Mouse (Mus musculus): ENCODE results near the gene Mapkap1. TPM values are rescaled to one million over a fixed set of nuclear protein-coding genes. Genes with fewer than 3 reads are reported as not detected.
A peak's percentile ranks its signal among the peaks of the same experiment; 100 is the strongest.
"Not testable (repeated sequence)": the region's sequence is repeated elsewhere in the genome, so short reads cannot be mapped to it uniquely, and the experiment has no call there.

Mapkap1 gene
- polyA plus RNA-seq, 1 experiment from 2014 or later, result 93.3 TPM

DNA sequence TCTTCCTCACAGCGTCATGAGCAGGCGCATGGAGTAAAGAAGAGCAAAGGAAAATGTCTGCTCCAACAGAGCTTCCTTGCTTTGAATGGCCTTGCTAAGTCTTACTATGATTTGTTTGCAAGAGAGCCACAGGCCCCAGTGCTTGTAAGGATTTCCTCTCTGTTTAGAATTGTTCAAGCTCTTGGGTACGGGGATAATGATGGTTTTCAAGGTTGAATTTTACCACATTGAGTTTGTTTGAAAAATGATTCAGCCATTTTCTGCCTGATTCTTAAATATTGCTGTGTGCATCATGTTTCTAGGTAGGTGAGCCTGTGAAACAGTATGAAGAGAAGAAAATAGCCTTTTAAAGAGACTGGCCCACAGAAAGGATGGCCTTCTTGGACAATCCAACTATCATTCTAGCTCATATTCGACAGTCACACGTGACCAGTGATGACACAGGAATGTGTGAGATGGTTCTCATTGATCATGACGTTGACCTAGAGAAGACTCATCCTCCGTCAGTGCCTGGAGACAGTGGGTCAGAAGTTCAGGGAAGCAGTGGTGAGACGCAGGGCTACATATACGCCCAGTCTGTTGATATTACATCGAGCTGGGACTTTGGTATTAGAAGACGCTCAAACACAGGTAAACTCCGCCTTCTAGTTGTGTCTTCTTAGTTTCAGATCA is 25.3 kb downstream of the Mapkap1 start:
- Histone ChIP-seq H3K4me2 (no peak overlapping the region), H3K4me3 (ENCODE audit: low read depth, low read length) (no peak overlapping the region), H3K27me3 (ENCODE audit: insufficient read depth, low read length) (no peaks in the 10 kb centered on the region), H3K36me3 (ENCODE audit: insufficient read depth) (peaks cover 6% of the 10 kb centered on the region; the same call in 1 of the 2 replicates), H3K9ac (no peak overlapping the region), H3K4me1 (ENCODE audit: insufficient read depth) (no peaks in the 10 kb centered on the region), H3K9me3 (ENCODE audit: low read depth, low read length) (no peaks in the 10 kb centered on the region), H3K27ac (ENCODE audit: low read depth) (no peak overlapping the region)
- DNase-seq (no peak), ATAC-seq (ENCODE audit: insufficient read depth) (no peak)
- 79% methylated on average over 12 of the region's 12 CpGs for WGBS
- TF ChIP-seq CTCF (IDR thresholded peaks at IDR 0.05; ENCODE audit: low read depth), result no peak

- not testable (repeated sequence) for H3K9ac ChIP-seq; H3K4me1 ChIP-seq (ENCODE audit: insufficient read depth); H3K27ac ChIP-seq (ENCODE audit: low read depth); ATAC-seq (ENCODE audit: insufficient read depth); H3K4me3 ChIP-seq (ENCODE audit: low read depth, low read length); DNase-seq; H3K27me3 ChIP-seq (ENCODE audit: insufficient read depth, low read length); H3K9me3 ChIP-seq (ENCODE audit: low read depth, low read length); H3K4me2 ChIP-seq
- WGBS, result 94% methylated on average over 1 of the region's 2 CpGs
- H3K36me3 ChIP-seq (ENCODE audit: insufficient read depth), result peaks cover 15% of the 10 kb centered on the region; the same call in 1 of the 2 replicates
These were observed 26.3 kb downstream of the Mapkap1 start for GRCm38 (mm10) chr2:34432887-34433286.

DNA sequence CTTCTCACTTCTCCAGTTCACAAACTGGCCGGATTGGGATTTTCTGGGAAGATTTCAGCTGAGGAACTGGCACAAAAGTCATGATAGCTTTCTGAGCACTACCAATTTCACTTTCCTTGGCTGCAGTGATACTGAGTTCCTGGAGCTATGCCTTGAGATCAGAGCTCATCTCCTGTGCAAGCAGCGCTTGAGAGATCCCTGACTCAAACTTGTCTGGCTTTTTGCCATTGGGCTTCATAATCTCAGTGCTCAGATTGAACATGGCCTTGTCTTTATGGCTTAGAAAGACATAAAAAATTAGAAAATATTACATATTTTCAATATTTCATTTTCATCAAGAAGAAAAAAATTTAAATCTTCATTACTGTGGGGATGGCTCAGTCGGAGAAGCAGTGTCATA is 29.8 kb downstream of the Mapkap1 start:
- no peak overlapping the region for H3K4me3 ChIP-seq (ENCODE audit: low read depth, low read length)
- no peak overlapping the region for H3K9ac ChIP-seq
- TF ChIP-seq CTCF (IDR thresholded peaks at IDR 0.05; ENCODE audit: low read depth), result no peak
- H3K27me3 ChIP-seq (ENCODE audit: insufficient read depth, low read length), result no peaks in the 10 kb centered on the region
- no peak overlapping the region for H3K27ac ChIP-seq (ENCODE audit: low read depth)
- H3K36me3 ChIP-seq (ENCODE audit: insufficient read depth), result peaks cover 18% of the 10 kb centered on the region; the same call in 1 of the 2 replicates
- H3K4me2 ChIP-seq, result no peak overlapping the region
- DNase-seq, result no peak
- H3K4me1 ChIP-seq (ENCODE audit: insufficient read depth), result no peaks in the 10 kb centered on the region
- no peaks in the 10 kb centered on the region for H3K9me3 ChIP-seq (ENCODE audit: low read depth, low read length)
- no peak for ATAC-seq (ENCODE audit: insufficient read depth)
- 74% methylated on average over 3 of the region's 3 CpGs for WGBS

GRCm38 (mm10) chr2:34448756-34449155 is 42.2 kb downstream of the Mapkap1 start:
- TF ChIP-seq CTCF (IDR thresholded peaks at IDR 0.05; ENCODE audit: low read depth), result no peak
- peaks cover 6% of the 10 kb centered on the region; the same call in 1 of the 2 replicates for H3K36me3 ChIP-seq (ENCODE audit: insufficient read depth)
- no peaks in the 10 kb centered on the region for H3K9me3 ChIP-seq (ENCODE audit: low read depth, low read length)
- H3K9ac ChIP-seq, result no peak overlapping the region
- no peak for ATAC-seq (ENCODE audit: insufficient read depth)
- H3K4me1 ChIP-seq (ENCODE audit: insufficient read depth), result peaks cover 5% of the 10 kb centered on the region; the same call in 1 of the 2 replicates
- DNase-seq, result no peak
- no peak overlapping the region for H3K27ac ChIP-seq (ENCODE audit: low read depth)
- no peaks in the 10 kb centered on the region for H3K27me3 ChIP-seq (ENCODE audit: insufficient read depth, low read length)
- no peak overlapping the region for H3K4me3 ChIP-seq (ENCODE audit: low read depth, low read length)
- 66% methylated on average over 4 of the region's 4 CpGs for WGBS
- H3K4me2 ChIP-seq, result no peak overlapping the region

- no peak for TF ChIP-seq CTCF (IDR thresholded peaks at IDR 0.05; ENCODE audit: low read depth)
- Histone ChIP-seq H3K9ac (no peak overlapping the region), H3K36me3 (ENCODE audit: insufficient read depth) (0 out of 2 replicates have a peak, but pooled peaks cover 3% of the 10 kb centered on the region), H3K27me3 (ENCODE audit: insufficient read depth, low read length) (no peaks in the 10 kb centered on the region), H3K9me3 (ENCODE audit: low read depth, low read length) (no peaks in the 10 kb centered on the region), H3K4me2 (no peak overlapping the region), H3K27ac (ENCODE audit: low read depth) (no peak overlapping the region), H3K4me3 (ENCODE audit: low read depth, low read length) (no peak overlapping the region), H3K4me1 (ENCODE audit: insufficient read depth) (no peaks in the 10 kb centered on the region; the same call in 1 of the 2 replicates)
- WGBS, result 79% methylated on average over 3 of the region's 3 CpGs
- DNase-seq (no peak), ATAC-seq (ENCODE audit: insufficient read depth) (no peak)
These were observed 55.9 kb downstream of the Mapkap1 start for GRCm38 (mm10) chr2:34462490-34462889.

DNA sequence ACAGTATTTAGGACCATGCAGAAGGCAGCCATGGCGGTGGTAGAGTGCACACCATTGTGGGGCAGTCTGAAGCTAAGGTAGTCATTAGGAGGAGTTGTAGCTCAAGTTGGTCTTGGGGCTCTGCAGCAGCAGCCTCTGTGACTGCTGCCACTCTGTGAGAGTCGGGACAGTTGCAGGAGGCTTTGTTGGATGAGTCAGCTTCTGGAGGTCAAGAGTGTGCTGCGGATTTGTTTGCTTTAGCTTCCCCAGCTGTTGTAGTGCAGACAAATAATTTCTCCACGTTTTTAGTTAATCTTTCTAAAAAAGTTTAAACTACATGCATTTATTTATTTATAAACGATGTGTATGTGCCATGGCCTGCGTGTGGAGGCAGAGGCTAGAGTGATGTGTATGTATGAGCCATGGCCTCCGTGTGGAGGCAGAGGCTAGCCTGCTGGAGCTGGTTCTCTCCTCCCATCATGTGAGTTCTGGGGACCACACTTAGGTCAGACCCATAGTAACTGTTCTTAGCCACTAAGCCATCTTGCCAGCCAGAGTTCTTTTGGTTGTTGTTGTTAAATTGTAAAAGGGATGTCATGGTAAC is 62.1 kb downstream of the Mapkap1 start:
- TF ChIP-seq CTCF (IDR thresholded peaks at IDR 0.05; ENCODE audit: low read depth), result no peak
- 0 out of 2 replicates have a peak, but pooled peaks cover 3% of the 10 kb centered on the region for H3K4me1 ChIP-seq (ENCODE audit: insufficient read depth)
- no peaks in the 10 kb centered on the region for H3K36me3 ChIP-seq (ENCODE audit: insufficient read depth)
- peak; percentile 69 for DNase-seq
- H3K4me2 ChIP-seq, result no peak overlapping the region
- no peak overlapping the region for H3K27ac ChIP-seq (ENCODE audit: low read depth)
- no peaks in the 10 kb centered on the region for H3K9me3 ChIP-seq (ENCODE audit: low read depth, low read length)
- H3K9ac ChIP-seq, result no peak overlapping the region
- peak; percentile 74 for ATAC-seq (ENCODE audit: insufficient read depth)
- H3K27me3 ChIP-seq (ENCODE audit: insufficient read depth, low read length), result no peaks in the 10 kb centered on the region
- WGBS, result 32% methylated on average over 7 of the region's 7 CpGs
- H3K4me3 ChIP-seq (ENCODE audit: low read depth, low read length), result no peak overlapping the region

DNA sequence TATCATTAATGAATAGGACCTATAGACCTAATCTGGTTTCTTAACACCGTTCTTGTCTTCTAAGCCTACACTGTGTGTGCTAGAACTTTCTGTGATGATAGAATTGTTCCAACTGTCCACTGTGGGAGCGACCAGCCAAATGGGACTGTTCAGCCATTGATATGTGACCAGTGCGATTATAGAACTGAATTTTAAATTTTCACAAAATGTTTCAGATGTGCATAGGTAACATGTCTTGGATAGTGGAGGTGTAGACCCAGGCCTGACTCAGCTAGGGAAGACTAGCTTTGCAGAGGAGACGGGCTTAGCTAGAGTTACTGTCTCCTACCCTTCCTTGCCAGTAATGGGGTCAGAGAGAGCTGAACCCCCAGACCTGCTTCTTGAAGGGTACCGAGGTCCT is 62.8 kb downstream of the Mapkap1 start:
- no peaks in the 10 kb centered on the region for H3K36me3 ChIP-seq (ENCODE audit: insufficient read depth)
- H3K9me3 ChIP-seq (ENCODE audit: low read depth, low read length), result no peaks in the 10 kb centered on the region
- no peak overlapping the region for H3K27ac ChIP-seq (ENCODE audit: low read depth)
- DNase-seq (no peak), ATAC-seq (ENCODE audit: insufficient read depth) (no peak)
- H3K9ac ChIP-seq, result no peak overlapping the region
- no peak overlapping the region for H3K4me3 ChIP-seq (ENCODE audit: low read depth, low read length)
- H3K27me3 ChIP-seq (ENCODE audit: insufficient read depth, low read length), result no peaks in the 10 kb centered on the region
- no peak for TF ChIP-seq CTCF (IDR thresholded peaks at IDR 0.05; ENCODE audit: low read depth)
- H3K4me2 ChIP-seq, result no peak overlapping the region
- H3K4me1 ChIP-seq (ENCODE audit: insufficient read depth), result 0 out of 2 replicates have a peak, but pooled peaks cover 3% of the 10 kb centered on the region
- 78% methylated on average over 5 of the region's 5 CpGs for WGBS

Data from lung, embryonic 14.5 days (tissue).